Mouse (Mus musculus) cerebellum, adult 11-12 months (tissue): ENCODE results near the gene Fam124b.

Experiments
- DNase-seq: peaks from one replicate; pipeline ENCODE4 v3.0.0; 2022

Gene Fam124b

DNA sequence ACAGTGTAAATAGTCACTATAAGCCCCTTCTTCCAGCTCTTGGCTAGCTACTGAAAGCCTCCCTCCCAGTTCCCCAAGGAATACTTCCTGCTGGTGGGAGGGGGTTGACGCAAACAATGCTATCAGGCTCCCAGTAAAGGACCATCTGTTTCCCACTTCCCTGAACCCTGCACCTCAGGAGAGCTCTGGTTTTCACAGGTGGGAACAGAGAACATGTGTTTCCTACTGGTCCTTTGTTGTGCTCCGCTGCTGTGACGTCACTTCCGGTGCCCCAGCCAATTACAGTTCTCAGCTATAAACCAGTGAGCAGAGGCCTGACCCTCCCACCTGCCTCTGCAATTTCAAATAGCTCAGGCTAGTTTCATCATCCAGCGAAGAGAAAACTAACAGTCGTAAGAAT, at the start of gene Fam124b:
TSS of gene Fam124b (minus strand) at position 206 of the 400 bp plus-strand sequence.
- no peak for DNase-seq

GRCm38 (mm10) chr1:80260443-80260842, 42.2 kb upstream of the Fam124b start:
- no peak for DNase-seq

DNA sequence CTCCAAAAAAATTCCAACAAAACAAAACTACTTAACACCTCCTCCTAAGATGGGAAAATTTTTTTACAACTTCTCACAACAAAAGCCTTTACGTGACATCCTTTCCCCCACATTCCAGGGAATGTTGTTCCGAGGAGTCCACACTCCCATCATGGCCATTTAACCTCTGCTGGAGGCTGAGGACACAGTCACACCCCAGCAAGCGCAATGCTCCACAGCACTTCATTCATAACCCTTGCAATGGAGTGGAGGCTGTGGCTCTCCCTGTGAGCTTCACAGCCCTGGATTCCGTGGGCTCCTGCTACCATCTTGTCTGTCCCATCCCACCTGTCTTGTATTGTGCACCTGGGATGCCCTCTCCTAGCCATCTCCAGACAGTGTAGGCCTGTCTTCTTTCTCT, 40.4 kb upstream of the Fam124b start:
- DNase-seq: no peak

- DNase-seq: no peak
Observed at GRCm38 (mm10) chr1:80253309-80253708, 35.0 kb upstream of the Fam124b start.

DNA sequence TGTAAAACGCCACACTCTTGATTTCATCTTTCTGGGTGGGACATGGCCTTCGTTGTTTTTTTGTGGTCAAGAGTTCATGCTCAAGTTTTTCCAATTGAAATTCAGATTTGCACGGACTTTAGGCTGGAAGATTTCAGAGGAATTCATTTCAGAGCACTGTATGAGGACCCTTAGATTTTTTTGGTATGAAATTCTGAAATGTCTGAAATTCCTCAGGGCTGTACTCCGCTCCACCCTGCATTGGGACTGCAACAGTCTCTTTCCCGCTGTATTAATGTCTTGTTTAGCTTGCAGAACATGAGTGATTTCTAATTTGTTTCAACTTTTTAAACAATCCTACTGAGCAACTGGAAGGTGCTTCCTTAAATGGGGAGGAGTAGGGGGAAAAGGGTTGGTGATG, 32.0 kb upstream of the Fam124b start:
- no peak for DNase-seq

GRCm38 (mm10) chr1:80247131-80247530, 28.9 kb upstream of the Fam124b start:
- DNase-seq: no peak

DNA sequence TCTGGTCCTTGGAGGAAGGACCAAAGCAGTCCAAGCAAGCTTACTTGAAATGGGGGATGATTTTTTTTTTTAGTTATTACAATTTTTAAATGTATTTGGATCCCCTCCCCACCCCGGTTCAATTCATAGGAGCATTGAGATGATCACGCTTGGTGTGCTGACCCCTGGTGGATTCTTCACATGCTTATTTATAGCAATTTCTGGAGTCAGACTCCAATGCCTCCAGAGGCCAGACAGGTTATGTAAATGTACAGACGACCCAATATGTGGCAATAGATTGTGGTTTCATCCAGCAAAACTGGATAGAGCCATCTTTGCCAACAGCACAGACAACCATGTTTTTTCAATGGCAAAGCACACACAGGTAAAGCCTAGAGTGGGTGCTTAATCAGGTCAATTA, 25.9 kb upstream of the Fam124b start:
- no peak for DNase-seq

GRCm38 (mm10) chr1:80241579-80241978, 23.3 kb upstream of the Fam124b start:
- DNase-seq: no peak

DNA sequence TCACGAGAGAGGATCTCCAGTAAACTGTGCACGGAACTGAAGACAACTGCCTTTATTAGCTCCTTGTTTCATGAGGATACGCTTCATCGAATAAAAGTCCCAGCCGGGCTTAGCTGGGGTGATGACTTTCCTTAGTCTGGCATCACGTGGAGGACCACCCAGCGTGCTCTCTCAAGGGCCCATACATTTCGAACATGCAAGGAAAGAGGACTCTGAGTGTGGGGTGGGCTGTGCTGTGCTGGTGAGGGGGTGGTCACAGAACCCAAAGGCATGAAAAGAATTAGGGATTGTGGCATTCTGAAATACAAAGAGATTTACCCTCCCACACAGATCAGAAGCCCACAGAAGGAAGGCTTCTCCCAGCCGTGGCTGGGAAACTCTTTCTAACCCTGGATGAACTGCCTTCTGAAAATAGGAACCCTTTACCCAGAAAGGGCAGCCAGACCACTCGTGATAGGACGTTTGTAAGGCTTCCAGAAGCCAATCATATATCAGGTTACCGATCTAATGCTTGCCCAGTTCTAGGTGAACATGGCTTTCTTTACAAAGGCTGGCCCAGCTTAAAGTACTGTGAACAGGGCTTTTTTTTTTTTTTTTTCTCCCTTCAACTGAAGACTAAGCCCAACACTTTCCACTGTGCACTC, 21.9 kb upstream of the Fam124b start:
- no peak for DNase-seq

- DNase-seq: no peak
Observed at GRCm38 (mm10) chr1:80239481-80239880, 21.2 kb upstream of the Fam124b start.

DNA sequence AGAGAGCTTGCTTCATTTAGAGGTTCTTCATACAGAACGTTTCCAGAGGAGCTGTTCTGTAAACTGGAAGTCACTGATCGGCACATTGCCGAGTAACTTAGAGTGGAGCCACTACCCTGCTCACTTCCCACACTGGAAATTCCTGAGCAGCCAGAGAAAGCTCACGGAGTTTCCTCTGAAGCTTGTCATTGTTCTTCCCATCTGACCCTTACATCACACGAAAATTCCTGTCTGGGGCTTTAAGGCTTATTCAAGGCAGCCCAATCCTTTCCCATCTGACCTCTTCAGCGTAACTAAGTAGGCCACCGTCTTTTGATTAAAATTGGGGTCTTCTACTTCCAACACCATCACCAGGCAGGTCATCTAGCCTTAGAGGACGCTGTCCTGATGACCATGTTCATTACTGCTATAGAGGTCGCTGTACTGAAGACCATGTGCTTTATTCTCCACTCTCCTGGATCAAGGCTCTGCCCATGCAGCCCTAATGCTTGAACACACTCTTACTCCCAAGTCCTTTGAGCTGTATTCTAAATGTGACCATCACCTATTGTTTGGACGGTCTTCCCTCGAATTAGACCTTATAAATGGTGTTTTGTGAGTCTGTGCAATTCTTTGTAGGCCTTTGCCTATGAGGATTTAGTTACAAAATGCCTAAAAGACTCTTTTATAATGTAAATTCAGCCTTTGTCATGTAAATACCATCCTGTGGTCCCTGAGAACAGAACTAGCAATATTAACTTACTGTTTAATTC, 18.9 kb upstream of the Fam124b start:
- no peak for DNase-seq

DNA sequence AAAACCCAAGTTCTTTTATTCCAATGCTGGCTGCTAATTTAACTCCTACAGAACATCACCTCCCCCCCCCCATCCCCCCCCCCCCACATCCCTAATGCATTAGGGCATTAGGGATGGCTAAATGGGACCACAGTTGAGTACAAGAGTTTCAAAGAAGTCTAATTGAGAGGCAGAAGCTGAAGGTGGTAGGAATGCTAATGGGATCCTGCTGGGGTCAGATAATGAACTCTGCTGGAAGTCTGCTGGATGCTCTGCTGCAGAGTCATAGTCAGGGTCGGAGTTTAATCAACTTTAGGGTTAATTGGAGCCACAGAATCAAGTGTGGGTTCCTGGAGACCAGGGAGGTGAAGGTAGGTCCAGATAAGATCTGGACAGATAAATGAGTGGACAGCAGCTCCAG, 17.9 kb upstream of the Fam124b start:
- DNase-seq: no peak

- no peak for DNase-seq
Observed at GRCm38 (mm10) chr1:80230612-80231011, 12.3 kb upstream of the Fam124b start.

GRCm38 (mm10) chr1:80224839-80225412, 6.7 kb upstream of the Fam124b start:
- DNase-seq: no peak

- no peak for DNase-seq
Observed at GRCm38 (mm10) chr1:80221151-80221550, 2.9 kb upstream of the Fam124b start.

- no peak for DNase-seq
Observed at GRCm38 (mm10) chr1:80213826-80214225, 4.4 kb downstream of the Fam124b start.

DNA sequence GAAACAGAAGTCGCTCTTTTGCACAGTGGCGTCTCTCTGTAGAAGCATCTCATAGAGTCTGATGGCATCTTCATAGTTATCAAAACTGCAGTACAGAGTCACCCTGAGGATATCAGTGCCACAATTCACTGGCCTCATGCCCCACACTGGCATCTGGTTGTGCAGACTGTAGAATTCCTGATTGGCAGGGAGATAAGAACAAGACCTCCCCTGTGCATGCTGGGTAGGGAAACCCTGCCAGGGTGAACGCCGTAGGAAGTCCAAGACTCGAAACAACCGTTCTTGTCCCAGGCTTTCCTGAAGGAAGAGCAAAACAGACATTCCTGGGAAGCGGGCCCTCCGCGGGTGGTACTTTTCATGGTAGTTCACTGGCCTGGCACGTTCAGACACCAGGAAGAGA, 5.1 kb downstream of the Fam124b start:
- DNase-seq: no peak

DNA sequence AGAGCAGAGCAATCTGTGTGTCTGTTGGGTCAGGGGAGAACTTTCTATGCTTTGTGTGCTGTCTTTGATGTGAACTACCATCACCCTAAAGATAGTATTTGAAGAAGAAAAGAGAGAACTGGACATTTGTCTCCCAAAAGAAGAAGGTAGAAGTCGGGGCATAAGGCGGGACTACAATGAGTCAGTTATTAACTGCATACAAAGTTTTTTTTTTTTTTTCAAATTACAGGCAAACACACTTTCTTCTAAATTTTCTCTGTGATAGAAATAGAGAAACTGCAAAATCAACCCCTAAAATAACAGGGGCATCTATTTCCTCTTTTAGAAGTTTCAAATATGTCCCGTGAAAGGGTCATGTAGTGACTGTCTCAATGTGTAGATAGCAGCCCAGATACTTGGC, 16.0 kb downstream of the Fam124b start:
- DNase-seq: no peak

GRCm38 (mm10) chr1:80192837-80193236, 25.4 kb downstream of the Fam124b start:
- DNase-seq: no peak

- no peak for DNase-seq
Observed at GRCm38 (mm10) chr1:80181414-80181805, 36.9 kb downstream of the Fam124b start.

- DNase-seq: peak; percentile 25
Observed at GRCm38 (mm10) chr1:80180767-80181413, 37.4 kb downstream of the Fam124b start.

GRCm38 (mm10) chr1:80180128-80180527, 38.1 kb downstream of the Fam124b start:
- DNase-seq: no peak

DNA sequence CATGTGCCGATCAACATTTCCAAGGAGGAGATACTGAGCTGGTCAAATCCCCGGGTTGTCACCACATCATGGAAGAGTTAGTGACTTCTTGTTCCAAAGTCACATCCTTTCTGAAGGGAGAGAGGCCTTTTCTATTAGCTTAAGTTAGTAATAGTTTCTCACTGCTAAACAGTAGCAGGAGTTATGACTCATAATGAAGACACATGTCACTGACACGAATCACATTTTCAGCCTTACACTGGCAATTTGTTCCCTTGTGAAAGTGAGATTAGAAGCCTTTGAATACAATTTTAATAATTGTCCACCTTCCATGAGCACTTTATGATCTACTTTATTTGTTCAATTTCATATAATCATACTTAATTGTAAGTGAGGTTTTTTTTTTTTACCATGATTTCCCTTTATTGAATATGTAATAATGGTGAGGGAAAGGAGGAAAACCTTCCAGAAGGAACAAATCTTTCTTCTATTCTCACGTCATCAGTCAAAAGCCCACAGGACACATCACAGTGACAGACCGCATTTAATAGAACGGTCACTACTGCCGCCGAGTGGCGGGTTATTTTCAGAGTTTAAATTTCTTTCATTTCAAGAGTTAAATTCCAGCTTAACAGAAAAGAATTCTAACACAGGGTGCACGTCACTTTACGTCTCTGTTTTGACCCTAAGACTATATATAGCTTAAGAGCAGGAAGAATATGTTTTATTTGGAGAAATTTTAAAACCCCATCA, 40.5 kb downstream of the Fam124b start:
- no peak for DNase-seq
